Mouse (Mus musculus): Measurements from ENCODE around the gene Cadm1. TPM values are rescaled to one million over a fixed set of nuclear protein-coding genes. Genes with fewer than 3 reads are reported as not detected.

Cadm1 gene
- total RNA-seq, 2 experiments from 2014 or later = 217 to 243 TPM

DNA sequence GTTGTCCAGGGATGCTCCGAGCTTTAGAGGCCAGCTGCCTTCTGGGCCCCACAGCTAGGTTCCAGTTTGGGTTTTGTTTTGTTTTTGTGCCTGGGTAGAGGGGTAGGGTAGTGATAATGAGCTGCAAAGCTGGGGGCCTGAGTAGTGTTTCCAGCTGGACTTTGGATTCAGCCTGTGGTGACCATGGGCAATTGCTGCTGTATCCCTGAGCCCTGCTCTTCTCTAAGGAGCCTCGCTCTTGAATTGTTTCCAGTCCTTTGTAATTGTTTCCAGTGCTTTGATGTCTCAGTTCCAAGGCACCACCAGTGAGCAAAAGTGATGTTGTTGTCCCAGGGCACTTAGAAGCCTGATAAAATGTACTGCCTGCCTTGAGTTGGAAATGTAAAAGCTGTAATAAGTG, 331.8 kb downstream of the Cadm1 start:
- DNase-seq (ENCODE audit: extremely low spot score in 1 of 2, low spot score in 2 of 2) = no peak
- intact Hi-C loops (cut with DNase I) = no loop called here

DNA sequence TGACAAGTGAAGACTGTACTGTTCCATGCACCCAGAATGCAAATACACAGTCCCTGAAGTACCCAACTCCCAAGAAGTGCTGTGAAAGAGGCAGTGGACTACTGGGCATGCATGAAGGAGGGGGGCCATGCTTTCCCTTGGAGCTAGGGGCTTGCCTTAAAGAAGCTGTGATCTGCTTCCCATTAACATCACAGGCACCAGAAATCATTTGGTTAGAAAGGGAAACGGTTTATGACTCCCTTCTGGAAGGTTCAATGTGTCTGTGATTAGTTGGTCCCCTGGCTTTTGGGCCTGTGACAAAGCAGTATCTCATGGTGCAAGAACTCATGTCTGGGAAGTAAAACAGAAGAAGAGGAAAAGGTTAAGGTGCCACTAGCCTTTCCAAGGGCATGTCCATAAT, 336.0 kb downstream of the Cadm1 start:
- intact Hi-C loops (cut with DNase I) = no loop called here
- no peak for DNase-seq (ENCODE audit: extremely low spot score in 1 of 2, low spot score in 2 of 2)

- no peak for DNase-seq (ENCODE audit: extremely low spot score in 1 of 2, low spot score in 2 of 2)
- intact Hi-C loops (cut with DNase I) = no loop called here
Measured at GRCm38 (mm10) chr9:47867474-47867873, 337.5 kb downstream of the Cadm1 start.

- intact Hi-C loops (cut with DNase I) = no loop called here
- no peak for DNase-seq (ENCODE audit: extremely low spot score in 1 of 2, low spot score in 2 of 2)
Measured at GRCm38 (mm10) chr9:47869661-47870060, 339.7 kb downstream of the Cadm1 start.

- intact Hi-C loops (cut with DNase I) = no loop called here
- DNase-seq (ENCODE audit: extremely low spot score in 1 of 2, low spot score in 2 of 2) = no peak
Measured at GRCm38 (mm10) chr9:47876557-47877206, 346.7 kb downstream of the Cadm1 start.

GRCm38 (mm10) chr9:47880171-47880570, 350.2 kb downstream of the Cadm1 start:
- DNase-seq (ENCODE audit: extremely low spot score in 1 of 2, low spot score in 2 of 2) = no peak
- intact Hi-C loops (cut with DNase I) = no loop called here

DNA sequence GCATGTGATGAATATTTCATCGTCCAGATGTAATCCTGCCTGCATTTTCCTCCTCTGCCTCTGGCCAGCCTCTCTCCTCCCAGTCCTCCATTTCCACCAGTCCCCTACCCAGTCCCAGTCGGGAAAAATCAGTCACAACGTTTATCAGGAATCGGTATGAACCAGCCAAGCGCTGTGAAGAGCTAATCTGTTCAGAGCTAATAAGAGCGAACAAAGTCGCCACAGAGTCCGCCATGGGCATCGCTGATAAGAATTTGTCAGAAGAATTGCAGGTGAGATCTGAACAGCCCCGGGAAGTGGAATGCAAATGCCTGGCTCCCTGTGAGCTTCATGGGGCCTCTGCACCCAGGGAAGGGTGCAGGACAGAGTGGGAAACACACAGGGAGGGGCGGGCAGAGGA, 352.4 kb downstream of the Cadm1 start:
- intact Hi-C loops (cut with DNase I) = no loop called here

DNA sequence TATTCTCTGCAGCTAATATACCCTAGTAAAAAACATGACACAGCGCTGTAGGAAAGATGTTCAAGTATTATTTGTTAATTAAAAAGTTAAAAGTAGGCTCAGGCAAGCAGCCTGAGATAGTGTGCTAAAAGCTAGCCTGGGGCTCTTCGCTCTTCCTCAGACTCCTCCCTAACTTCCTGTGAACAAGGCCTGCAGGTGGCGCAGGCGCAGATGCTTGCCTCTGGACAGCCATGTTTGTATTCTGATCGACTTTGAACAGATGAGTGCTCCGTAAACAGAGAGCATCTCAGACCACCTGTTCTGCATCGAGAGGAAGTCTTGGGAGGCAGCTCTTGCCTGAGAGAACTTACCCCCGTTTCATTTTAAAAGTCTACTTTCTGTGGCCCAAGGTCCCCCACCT, 361.7 kb downstream of the Cadm1 start:
- intact Hi-C loops (cut with DNase I) = no loop called here
- no peak for DNase-seq (ENCODE audit: extremely low spot score in 1 of 2, low spot score in 2 of 2)

More for the DNA sequence above, 352.4 kb downstream of the Cadm1 start:
- DNase-seq (ENCODE audit: extremely low spot score in 1 of 2, low spot score in 2 of 2) = no peak

GRCm38 (mm10) chr9:47892995-47893394, 363.0 kb downstream of the Cadm1 start:
- intact Hi-C loops (cut with DNase I) = no loop called here
- DNase-seq (ENCODE audit: extremely low spot score in 1 of 2, low spot score in 2 of 2) = no peak

DNA sequence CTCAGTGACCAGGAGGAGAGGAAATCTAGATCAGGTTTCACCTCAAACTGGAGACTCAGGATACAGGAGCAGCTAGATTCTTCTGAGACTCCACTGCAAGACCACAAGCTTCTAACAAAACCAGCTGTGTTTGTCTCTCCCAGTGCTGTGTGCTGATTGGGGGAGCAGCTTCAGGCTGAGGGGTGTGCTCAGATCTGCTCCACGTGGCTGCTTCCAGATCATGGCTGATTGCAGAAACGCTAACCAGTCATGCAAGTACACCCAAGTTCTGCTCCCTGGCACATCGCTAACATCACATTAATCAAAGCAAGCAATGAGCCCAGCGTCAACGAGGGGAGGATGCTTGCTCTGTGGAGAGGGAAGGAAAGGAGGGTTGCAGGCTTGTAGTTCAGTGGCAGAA, 364.1 kb downstream of the Cadm1 start:
- intact Hi-C loops (cut with DNase I) = no loop called here
- DNase-seq (ENCODE audit: extremely low spot score in 1 of 2, low spot score in 2 of 2) = no peak

- intact Hi-C loops (cut with DNase I) = no loop called here
- no peak for DNase-seq (ENCODE audit: extremely low spot score in 1 of 2, low spot score in 2 of 2)
Measured at GRCm38 (mm10) chr9:47894661-47895060, 364.7 kb downstream of the Cadm1 start.

GRCm38 (mm10) chr9:47895121-47895520, 365.1 kb downstream of the Cadm1 start:
- intact Hi-C loops (cut with DNase I) = no loop called here
- DNase-seq (ENCODE audit: extremely low spot score in 1 of 2, low spot score in 2 of 2) = no peak

- intact Hi-C loops (cut with DNase I) = no loop called here
- DNase-seq (ENCODE audit: extremely low spot score in 1 of 2, low spot score in 2 of 2) = no peak
Measured at GRCm38 (mm10) chr9:47900734-47901133, 370.8 kb downstream of the Cadm1 start.

- DNase-seq (ENCODE audit: extremely low spot score in 1 of 2, low spot score in 2 of 2) = no peak
- intact Hi-C loops (cut with DNase I) = no loop called here
Measured at GRCm38 (mm10) chr9:47903661-47904060, 373.7 kb downstream of the Cadm1 start.

DNA sequence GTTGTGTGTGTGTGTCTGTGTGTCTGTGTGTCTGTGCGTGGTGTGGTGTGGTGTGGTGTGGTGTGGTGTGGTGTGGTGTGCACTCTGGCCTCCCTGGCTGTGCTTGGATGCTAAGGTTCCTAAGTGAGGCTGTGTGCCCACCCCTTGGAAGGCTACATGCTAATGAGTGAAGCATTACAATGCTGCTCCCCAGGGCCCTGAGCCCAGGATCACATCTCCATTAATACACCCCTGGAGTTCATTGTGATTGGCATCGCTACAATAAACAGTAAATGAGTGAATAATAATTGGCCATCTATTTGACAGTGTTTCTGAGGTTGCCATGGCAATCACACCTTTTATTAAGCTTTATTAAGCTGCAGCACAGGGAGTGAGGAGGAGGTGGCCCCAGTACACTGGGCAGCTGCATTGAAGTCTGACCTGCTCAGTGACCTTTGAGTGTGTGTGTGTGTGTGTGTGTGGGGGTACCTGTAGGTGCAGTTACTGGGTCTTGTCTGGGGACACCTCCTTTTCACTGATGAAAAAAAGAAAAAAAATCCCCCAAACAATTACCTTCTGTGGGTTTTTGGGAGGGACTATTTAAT, 374.5 kb downstream of the Cadm1 start:
- intact Hi-C loops (cut with DNase I) = no loop called here

DNA sequence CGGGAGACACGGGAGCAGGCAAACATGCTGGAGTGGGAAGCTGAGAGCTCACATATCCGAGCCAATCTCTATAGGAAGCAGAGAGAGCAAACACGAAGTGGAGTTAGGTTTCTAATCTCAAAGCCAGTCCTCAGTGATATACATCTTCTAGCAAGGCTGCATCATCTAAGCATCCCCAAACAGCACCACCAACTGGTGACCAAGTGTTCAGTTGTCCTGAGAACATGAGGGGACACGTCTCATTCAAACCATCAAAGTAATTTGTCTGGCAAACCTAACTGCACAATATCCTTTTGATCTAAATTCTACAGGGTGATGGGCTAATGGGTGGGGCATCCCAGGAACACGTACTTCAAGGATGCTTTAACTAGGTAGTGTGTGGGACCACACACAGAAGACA, 376.5 kb downstream of the Cadm1 start:
- no peak for DNase-seq (ENCODE audit: extremely low spot score in 1 of 2, low spot score in 2 of 2)
- intact Hi-C loops (cut with DNase I) = no loop called here

More for the DNA sequence above, 374.5 kb downstream of the Cadm1 start:
- DNase-seq (ENCODE audit: extremely low spot score in 1 of 2, low spot score in 2 of 2) = no peak

Data from left cerebral cortex, postnatal 10 days (tissue).